Mouse (Mus musculus): ENCODE measurements around the gene Morn5.

Morn5 gene

GRCm38 (mm10) chr2:36071660-36072305 lies 22.5 kb downstream of the Morn5 start:
- no peak for DNase-seq

GRCm38 (mm10) chr2:36073781-36074180 lies 24.5 kb downstream of the Morn5 start:
- DNase-seq: no peak

GRCm38 (mm10) chr2:36075210-36075609 lies 26.0 kb downstream of the Morn5 start:
- no peak for DNase-seq

- no peak for DNase-seq
Measured at GRCm38 (mm10) chr2:36077160-36077761, 28.0 kb downstream of the Morn5 start.

GRCm38 (mm10) chr2:36081446-36081845 lies 32.2 kb downstream of the Morn5 start:
- DNase-seq: no peak

GRCm38 (mm10) chr2:36082802-36083580 lies 33.7 kb downstream of the Morn5 start:
- no peak for DNase-seq

GRCm38 (mm10) chr2:36085041-36085440 lies 35.8 kb downstream of the Morn5 start:
- no peak for DNase-seq

- no peak for DNase-seq
Measured at GRCm38 (mm10) chr2:36089190-36089589, 39.9 kb downstream of the Morn5 start.

- peak; percentile 68 to 69 for DNase-seq
Measured at GRCm38 (mm10) chr2:36090853-36091741, 41.8 kb downstream of the Morn5 start.

- no peak for DNase-seq
Measured at GRCm38 (mm10) chr2:36092748-36093147, 43.5 kb downstream of the Morn5 start.

- DNase-seq: no peak
Measured at GRCm38 (mm10) chr2:36093301-36093700, 44.0 kb downstream of the Morn5 start.

GRCm38 (mm10) chr2:36093914-36094475 lies 44.7 kb downstream of the Morn5 start:
- DNase-seq: no peak

GRCm38 (mm10) chr2:36097129-36097815 lies 48.0 kb downstream of the Morn5 start:
- no peak for DNase-seq

- no peak for DNase-seq
Measured at GRCm38 (mm10) chr2:36098021-36098420, 48.8 kb downstream of the Morn5 start.

- no peak for DNase-seq
Measured at GRCm38 (mm10) chr2:36099739-36100138, 50.5 kb downstream of the Morn5 start.

GRCm38 (mm10) chr2:36101866-36102558 lies 52.8 kb downstream of the Morn5 start:
- DNase-seq: no peak

- DNase-seq: no peak
Measured at GRCm38 (mm10) chr2:36102559-36102946, 53.3 kb downstream of the Morn5 start.

- DNase-seq: no peak
Measured at GRCm38 (mm10) chr2:36103069-36103554, 53.9 kb downstream of the Morn5 start.

GRCm38 (mm10) chr2:36103555-36104367 lies 54.5 kb downstream of the Morn5 start:
- DNase-seq: no peak

GRCm38 (mm10) chr2:36104436-36104955 lies 55.2 kb downstream of the Morn5 start:
- no peak for DNase-seq
